Mouse (Mus musculus) myocyte (in vitro differentiated cells): ENCODE measurements around the gene Defb45.

ENCODE experiments used
- CEBPB ChIP-seq: IDR thresholded peaks from 2 replicates; pipeline ENCODE4 v1.6.1; 2011; ENCODE audit warnings: mild to moderate bottlenecking, moderate library complexity; ENCODE audit not compliant: poor library complexity, insufficient read depth, severe bottlenecking
- E2F4 ChIP-seq: IDR thresholded peaks from one replicate; pipeline ENCODE4 v1.6.1; 2011; ENCODE audit warnings: mild to moderate bottlenecking, control low read depth, moderate library complexity; ENCODE audit not compliant: insufficient read depth
- MAX ChIP-seq: IDR thresholded peaks from one replicate; pipeline ENCODE4 v1.6.1; 2011; ENCODE audit warnings: low read depth, mild to moderate bottlenecking, control low read depth
- MYOD1 ChIP-seq, 3 experiments: IDR thresholded peaks; one replicate each; pipeline ENCODE4 v1.6.1; 2011; ENCODE audit warnings: control low read depth in 2 of 3, low read depth in 2 of 3, mild to moderate bottlenecking in 2 of 3, moderate library complexity in 1 of 3; ENCODE audit not compliant: insufficient read length in 2 of 3, control insufficient read depth in 1 of 3
- MYOG ChIP-seq, 3 experiments: IDR thresholded peaks; one replicate each; pipeline ENCODE4 v1.6.1; 2011; ENCODE audit warnings: control low read depth in 2 of 3, low read depth in 2 of 3, mild to moderate bottlenecking in 2 of 3; ENCODE audit not compliant: insufficient read length in 2 of 3, control insufficient read depth in 1 of 3, insufficient read depth in 1 of 3
- POLR2A ChIP-seq: IDR thresholded peaks from one replicate; pipeline ENCODE4 v1.6.1; 2011; ENCODE audit warnings: low read depth, mild to moderate bottlenecking, control low read depth, moderate library complexity; ENCODE audit not compliant: insufficient read length
- POLR2AphosphoS2 ChIP-seq: IDR thresholded peaks from one replicate; pipeline ENCODE4 v1.6.1; 2011; ENCODE audit warnings: low read depth, control low read depth; ENCODE audit not compliant: insufficient read length
- REST ChIP-seq: IDR thresholded peaks from one replicate; pipeline ENCODE4 v1.6.1; 2011; ENCODE audit warnings: mild to moderate bottlenecking, control low read depth, moderate library complexity; ENCODE audit not compliant: insufficient read depth, insufficient read length
- TCF12 ChIP-seq: IDR thresholded peaks from one replicate; pipeline ENCODE4 v1.6.1; 2011; ENCODE audit warnings: mild to moderate bottlenecking, control low read depth; ENCODE audit not compliant: poor library complexity, insufficient read depth, severe bottlenecking
- TCF3 ChIP-seq: IDR thresholded peaks from one replicate; pipeline ENCODE4 v1.6.1; 2011; ENCODE audit warnings: low read depth, control low read depth; ENCODE audit not compliant: insufficient read length
- USF1 ChIP-seq: IDR thresholded peaks from one replicate; pipeline ENCODE4 v1.6.1; 2011; ENCODE audit warnings: low read depth, mild to moderate bottlenecking, control low read depth, moderate library complexity

GRCm38 (mm10) chr2:152612193-152612592 is 13.0 kb upstream of the Defb45 start:
- TF ChIP-seq POLR2A: no peak
- no peak for TF ChIP-seq USF1
- TF ChIP-seq E2F4: no peak
- TF ChIP-seq REST: no peak
- no peak for TF ChIP-seq MAX
- TF ChIP-seq MYOG (IDR thresholded peaks at IDR 0.05; ENCODE audit: control insufficient read depth in 1 of 3, insufficient read depth in 1 of 3, insufficient read length in 2 of 3, low read depth in 2 of 3): no peak
- TF ChIP-seq CEBPB: no peak
- no peak for TF ChIP-seq TCF12
- TF ChIP-seq POLR2AphosphoS2: no peak
- TF ChIP-seq MYOD1 (IDR thresholded peaks at IDR 0.05; ENCODE audit: control insufficient read depth in 1 of 3, insufficient read length in 2 of 3, low read depth in 2 of 3): no peak
- no peak for TF ChIP-seq TCF3
